Mouse (Mus musculus): Measurements from ENCODE around the gene Rhou.

Gene Rhou

DNA sequence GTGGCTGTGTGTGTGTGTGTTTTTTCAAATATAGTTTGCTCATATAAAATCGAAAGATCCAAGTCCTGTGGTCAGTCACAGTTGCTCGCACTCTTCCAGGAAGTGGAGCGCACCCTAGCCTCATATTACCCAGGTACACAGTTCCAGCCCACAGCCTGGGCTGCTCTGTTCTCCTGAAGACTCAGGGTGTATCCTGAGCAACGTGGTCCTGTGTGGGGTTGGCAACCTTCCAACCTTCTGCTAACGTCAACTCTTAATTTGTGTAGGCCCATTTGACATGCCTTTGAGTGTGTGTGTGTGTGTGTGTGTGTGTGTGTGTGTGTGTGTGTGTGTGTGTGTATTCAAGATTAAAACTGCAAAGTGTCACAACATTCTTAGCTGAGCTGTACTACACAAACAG, 43.6 kb downstream of the Rhou start:
- DNase-seq: no peak

DNA sequence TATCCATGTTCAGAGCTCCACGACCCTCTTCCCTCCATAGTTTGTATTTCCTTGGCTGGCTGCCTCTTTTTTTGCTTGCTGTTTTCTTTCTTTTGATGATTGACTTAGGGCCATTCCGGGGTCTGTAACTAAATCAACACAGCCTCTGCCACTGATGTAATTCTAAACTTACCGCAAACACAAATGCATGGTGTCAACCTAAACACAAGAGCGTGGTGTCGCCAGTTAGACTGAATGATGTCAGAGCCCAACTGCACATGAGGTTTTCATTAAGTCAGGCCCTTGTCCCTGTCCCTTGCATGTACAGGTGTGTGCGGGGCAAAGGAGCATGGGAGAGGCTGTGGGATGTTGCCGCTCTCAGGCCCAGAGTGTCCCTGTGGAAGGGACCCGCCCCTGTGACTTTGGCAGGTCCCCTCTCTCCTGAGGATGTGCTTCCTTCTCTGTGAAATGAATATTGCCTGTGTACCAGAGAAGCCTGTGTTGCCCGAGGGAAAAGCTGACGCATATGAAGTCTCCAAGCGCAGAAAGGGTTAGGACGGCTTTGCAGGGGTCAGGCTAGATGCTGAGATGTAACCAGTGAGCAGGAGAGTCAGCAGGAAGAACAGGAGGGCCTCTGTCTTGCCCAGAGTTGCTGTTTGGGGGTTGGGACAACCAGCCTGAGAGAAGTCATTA, 46.8 kb downstream of the Rhou start:
- no peak for DNase-seq

DNA sequence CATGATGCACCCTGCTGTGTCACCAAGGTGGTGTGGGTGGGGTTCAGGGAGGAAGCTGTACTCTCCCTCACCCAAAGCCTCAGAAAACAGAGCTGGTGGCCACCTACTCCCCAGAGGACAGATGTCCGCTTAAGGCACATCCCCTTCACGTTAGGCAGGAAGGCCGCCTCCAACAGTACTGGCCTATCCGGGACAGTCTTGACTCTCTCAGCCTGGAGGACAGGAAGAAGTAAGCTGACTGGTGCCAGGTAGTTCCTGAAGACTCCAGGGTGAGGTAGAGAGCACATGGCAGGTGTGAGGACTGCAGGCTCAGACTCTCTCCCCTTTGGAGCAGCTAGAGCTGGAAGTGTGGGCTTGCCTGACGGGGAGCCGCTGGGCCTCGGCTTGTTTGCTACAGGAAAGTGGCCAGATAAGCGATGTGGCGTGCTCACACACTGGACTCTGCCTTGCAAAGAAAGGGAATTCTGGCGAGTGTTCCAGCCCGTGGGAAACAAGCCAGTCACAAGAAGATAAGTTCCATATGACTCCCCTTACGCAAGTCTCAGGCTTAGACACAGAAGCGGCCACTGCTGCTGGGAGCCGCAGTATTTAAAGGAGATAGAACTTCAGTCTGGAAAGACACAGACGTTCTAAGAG, 48.3 kb downstream of the Rhou start:
- DNase-seq: no peak

DNA sequence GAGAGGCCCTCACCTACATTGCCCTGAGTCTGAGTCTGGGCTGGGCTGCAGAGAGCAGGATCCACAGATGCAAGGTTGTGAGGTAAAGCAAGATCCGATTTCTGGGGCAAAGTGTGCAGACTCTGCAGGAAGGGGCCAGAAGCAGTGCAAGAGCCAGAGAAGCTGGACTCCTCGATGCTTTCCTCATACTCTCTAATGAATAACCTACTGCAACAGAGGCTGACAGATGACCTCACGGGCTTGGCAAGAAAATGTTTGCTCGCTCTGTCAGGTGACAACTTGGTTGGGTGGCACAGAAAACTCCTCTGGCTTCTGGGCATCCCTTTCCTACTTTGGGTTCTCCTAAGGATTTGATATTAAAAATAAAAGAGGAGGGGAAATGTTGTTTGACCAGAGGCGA, 51.6 kb downstream of the Rhou start:
- DNase-seq: no peak

DNA sequence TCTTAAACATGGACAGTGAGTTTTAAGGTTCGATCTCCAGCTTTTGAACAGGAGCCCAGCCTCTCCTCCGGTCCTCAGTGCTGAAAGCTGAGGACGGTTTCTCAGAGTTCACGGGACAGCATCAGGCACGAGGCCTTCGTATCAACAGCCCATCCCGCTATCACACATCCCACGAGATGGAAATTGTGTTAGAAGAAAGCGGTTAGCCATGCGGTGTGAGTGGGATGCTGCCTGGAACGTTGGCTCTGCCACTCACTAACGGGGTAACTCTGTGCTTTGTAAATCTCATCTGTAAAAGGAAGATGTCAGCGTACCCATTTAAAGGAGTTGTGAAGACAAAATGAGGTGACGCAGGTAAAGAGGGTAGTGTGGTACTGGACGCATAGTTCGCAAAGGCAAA, 53.4 kb downstream of the Rhou start:
- no peak for DNase-seq

DNA sequence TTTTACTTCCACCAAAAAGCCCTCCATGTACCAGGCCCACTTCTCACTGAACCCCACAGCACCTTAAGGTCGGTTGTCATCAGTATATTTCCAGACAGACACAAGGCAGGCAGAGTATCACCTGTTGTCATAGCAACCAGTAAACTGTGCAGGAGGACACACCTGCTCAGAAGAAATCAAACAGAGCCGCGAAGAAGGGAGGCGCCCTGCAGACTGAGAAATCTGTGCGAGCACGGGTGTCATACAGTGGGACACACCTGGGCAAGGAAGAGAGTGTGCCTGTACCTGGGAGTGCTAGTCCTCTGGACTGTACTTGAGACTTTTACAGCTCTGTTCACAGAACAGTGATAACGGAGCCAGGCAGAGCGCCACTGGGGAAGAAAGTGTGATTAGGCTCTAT, 55.0 kb downstream of the Rhou start:
- no peak for DNase-seq

DNA sequence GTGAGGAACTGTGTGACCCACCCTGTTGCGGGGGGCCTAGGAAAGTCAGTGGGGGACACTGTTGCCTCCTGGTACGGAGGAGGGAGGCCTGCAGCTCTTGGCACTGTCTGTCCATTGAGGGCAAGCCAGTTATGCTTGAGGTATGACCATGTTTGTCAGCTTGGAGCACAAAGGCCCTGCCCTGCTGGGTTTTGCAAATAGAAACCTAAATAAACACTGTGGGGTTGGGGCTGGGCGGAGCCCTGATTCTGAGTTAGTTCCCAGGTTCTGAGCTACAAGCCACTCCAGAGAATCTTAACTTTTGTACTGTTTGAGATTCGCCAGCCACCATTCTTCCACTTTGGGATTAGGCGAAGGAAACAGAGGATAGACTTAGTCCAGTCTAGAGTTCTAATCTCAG, 56.6 kb downstream of the Rhou start:
- no peak for DNase-seq

Measured in cerebellum, adult 11-12 months (tissue).